Mouse (Mus musculus): ENCODE data around the gene Tnfrsf13b.

DNA sequence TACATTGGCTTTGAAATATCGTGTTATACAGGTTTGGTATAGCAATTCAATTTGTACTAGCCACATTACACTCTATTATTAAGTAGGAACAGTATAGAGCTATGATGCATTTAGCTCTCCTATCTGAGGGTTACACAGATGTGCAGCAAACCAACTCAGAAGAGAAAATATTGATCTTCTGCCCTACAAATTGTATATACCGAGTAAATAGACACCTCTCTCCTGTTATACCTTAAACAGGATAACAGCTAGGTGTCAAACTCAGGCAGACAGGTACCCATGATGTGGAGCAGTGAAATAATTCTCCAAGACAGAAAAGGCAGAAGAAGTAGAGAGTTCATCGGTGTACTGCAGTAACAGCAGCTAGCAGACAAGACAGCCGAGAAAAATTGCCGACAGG is 49.2 kb downstream of the Tnfrsf13b start:
- no peak for TF ChIP-seq CTCF (IDR thresholded peaks at IDR 0.05; ENCODE audit: low read depth)
- no peak for TF ChIP-seq EP300 (optimal IDR thresholded peaks at IDR 0.05)

Measured in stomach, postnatal 0 days (tissue).